Comparison of ENCODE assay signal across 30 mouse cellular contexts in the genomic region with DNA sequence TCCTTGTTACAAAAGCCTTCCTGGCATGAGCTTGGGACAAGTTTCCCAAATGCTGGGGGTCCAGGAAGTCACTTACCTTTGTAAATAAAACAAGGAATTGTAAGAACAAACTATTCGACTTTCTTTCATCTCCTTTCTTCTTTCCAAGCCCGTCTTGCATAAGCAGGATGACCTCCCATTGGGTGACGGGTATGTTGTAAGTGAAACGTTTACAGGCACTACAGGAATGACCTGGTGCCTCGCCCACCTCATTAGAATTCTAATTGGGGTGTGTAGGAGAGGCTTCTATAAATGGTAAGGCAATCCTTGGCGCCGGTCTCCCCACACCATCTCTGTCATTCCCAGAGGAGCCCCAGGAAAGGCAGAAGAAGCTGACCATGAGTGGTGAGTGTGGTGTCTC. TPM values are rescaled to one million over a fixed set of nuclear protein-coding genes. Genes with fewer than 3 reads are reported as not detected.
DNase-seq lines count a peak whose midpoint lies in the region; ATAC-seq and TF ChIP-seq lines count a peak whose summit lies in the region.
"Had no signal": no experiment of that assay in that cellular context is flagged by ENCODE, and none has a peak within 500 bp of the region (broad histone marks: within the 10 kb centered on the region; RNA-seq: fewer than 3 reads in every experiment).

A gene (plus strand): TSS at position 324 of the 400 bp plus-strand sequence.

- no peak within 1 kb of the TSS for H3K9ac ChIP-seq in heart, embryonic 12.5 days
- H3K9ac ChIP-seq in ES-E14 (ENCODE audit: insufficient read depth, low read depth, low read length, poor library complexity, severe bottlenecking), result no peak within 1 kb of the TSS
- H3K9ac ChIP-seq: embryonic facial prominence, embryonic 13.5 days; embryonic facial prominence, embryonic 15.5 days; forebrain, embryonic 12.5 days had no signal

- no peak for TF ChIP-seq POLR2A in lung, adult 2 months (IDR thresholded peaks at IDR 0.05; ENCODE audit: borderline replicate concordance, extremely low read depth, low read depth, low read length)

- no peak for ATAC-seq in heart, embryonic 12.5 days (ENCODE audit: insufficient number of reproducible peaks, low FRiP score)
- ATAC-seq: CD4-positive, CD25-positive, alpha-beta regulatory T cell, adult 4 months; forebrain, embryonic 14.5 days; forebrain, embryonic 16.5 days had no signal

- TF ChIP-seq CTCF in lung, adult 2 months (IDR thresholded peaks at IDR 0.05; ENCODE audit: insufficient read depth, low read length), result no peak

- no peaks in the 10 kb centered on the region for H3K9me3 ChIP-seq in heart, embryonic 12.5 days (replicated peaks)
- no peaks in the 10 kb centered on the region for H3K9me3 ChIP-seq in ES-E14 (ENCODE audit: control insufficient read depth, insufficient read depth, low read depth, low read length)
- H3K9me3 ChIP-seq: embryonic facial prominence, embryonic 13.5 days; embryonic facial prominence, embryonic 15.5 days; forebrain, embryonic 10.5 days; forebrain, embryonic 12.5 days had no signal

- WGBS in heart, embryonic 12.5 days, result 37% methylated on average over 7 of the region's 7 CpGs
- WGBS in lung, adult 2 months, result 26% methylated on average over 7 of the region's 7 CpGs

- no peaks in the 10 kb centered on the region for H3K36me3 ChIP-seq in heart, embryonic 12.5 days
- no peaks in the 10 kb centered on the region for H3K36me3 ChIP-seq in ES-E14 (ENCODE audit: control insufficient read depth, insufficient read depth, low read length, poor library complexity, severe bottlenecking)
- H3K36me3 ChIP-seq: embryonic facial prominence, embryonic 13.5 days; embryonic facial prominence, embryonic 15.5 days; forebrain, embryonic 10.5 days; forebrain, embryonic 12.5 days had no signal

- no peak within 1 kb of the TSS for H3K4me3 ChIP-seq in heart, embryonic 12.5 days
- H3K4me3 ChIP-seq in lung, adult 2 months (replicated peaks; ENCODE audit: extremely low read depth, low read depth, low read length), result no peak within 1 kb of the TSS
- no peak within 1 kb of the TSS for H3K4me3 ChIP-seq in ES-E14 (ENCODE audit: insufficient read depth in 1 of 2, low read depth in 1 of 2, low read length in 2 of 2, poor library complexity in 1 of 2, severe bottlenecking in 1 of 2)
- H3K4me3 ChIP-seq: embryonic facial prominence, embryonic 13.5 days; embryonic facial prominence, embryonic 15.5 days; erythroblast, embryonic 14.5 days; forebrain, embryonic 10.5 days; forebrain, embryonic 12.5 days had no signal

- H3K27me3 ChIP-seq in heart, embryonic 12.5 days (replicated peaks), result no peaks in the 10 kb centered on the region
- H3K27me3 ChIP-seq: embryonic facial prominence, embryonic 13.5 days; embryonic facial prominence, embryonic 15.5 days; forebrain, embryonic 12.5 days had no signal

- H3K4me2 ChIP-seq in heart, embryonic 12.5 days, result no peak within 1 kb of the TSS
- H3K4me2 ChIP-seq: embryonic facial prominence, embryonic 13.5 days; embryonic facial prominence, embryonic 15.5 days; forebrain, embryonic 12.5 days had no signal

- peak; percentile 80 for DNase-seq in heart, adult 11 months
- no peak for DNase-seq in lung, adult 2 months
- DNase-seq in lung, postnatal 36 days, result no peak
- peak; percentile 15 for DNase-seq in ES-E14 (ENCODE audit: low read depth, low spot score)
- peak; percentile 50 for DNase-seq in ZHBTc4 (ENCODE audit: low read depth, low spot score)
- no peak for DNase-seq in left cerebral cortex, adult 11 months (ENCODE audit: low spot score)
- no peak for DNase-seq in layer of hippocampus, postnatal 14 days (ENCODE audit: low spot score in 2 of 2)
- DNase-seq: adrenal gland, adult 2 months; adrenal gland, postnatal 10 days; adrenal gland, postnatal 25 days; B cell, adult 2 months; cerebellum, adult 11 months; cerebellum, adult 18-20 months; cerebellum, adult 8-10 months; cerebellum, adult 9-11 months; cerebellum, postnatal 14 days; cerebellum, postnatal 36 days; embryo, embryonic 11 days had no signal

- no peak within 1 kb of the TSS for H3K27ac ChIP-seq in heart, embryonic 12.5 days (ENCODE audit: poor library complexity, severe bottlenecking)
- no peak within 1 kb of the TSS for H3K27ac ChIP-seq in ES-E14 (ENCODE audit: insufficient read depth, low read depth, low read length, poor library complexity, severe bottlenecking)
- H3K27ac ChIP-seq: embryonic facial prominence, embryonic 13.5 days; embryonic facial prominence, embryonic 15.5 days; forebrain, embryonic 10.5 days; forebrain, embryonic 12.5 days had no signal

- in situ Hi-C loops in ES-E14 (cut with MboI; ENCODE audit: low sequenced_read_pairs in 2 of 2, unreplicated experiment in 2 of 2), result no loop called here

- H3K4me1 ChIP-seq in heart, embryonic 12.5 days (replicated peaks), result no peaks in the 10 kb centered on the region
- H3K4me1 ChIP-seq in lung, adult 2 months (ENCODE audit: control insufficient read depth, insufficient read depth, low read length), result no peaks in the 10 kb centered on the region
- H3K4me1 ChIP-seq in ES-E14 (ENCODE audit: control insufficient read depth in 2 of 2, insufficient read depth in 2 of 2, low read length in 2 of 2, poor library complexity in 1 of 2), result peaks cover 0 to 9% of the 10 kb centered on the region in 2 experiments; a peak in 2 of 4 replicates
- H3K4me1 ChIP-seq: forebrain, embryonic 10.5 days; forebrain, embryonic 12.5 days had no signal

TF ChIP-seq in ES-E14, 5 proteins besides CTCF, POLR2A, EP300 and RAD21:
- TF ChIP-seq ZC3H11A (IDR thresholded peaks at IDR 0.05; ENCODE audit: borderline replicate concordance, low read depth, low read length) (no peak), CHD2 (IDR thresholded peaks at IDR 0.05; ENCODE audit: low read depth, low read length) (no peak), MAFK (IDR thresholded peaks at IDR 0.05; ENCODE audit: insufficient read depth, low read depth, low read length) (no peak), ZNF384 (IDR thresholded peaks at IDR 0.05; ENCODE audit: low read depth, low read length) (no peak), HCFC1 (IDR thresholded peaks at IDR 0.05; ENCODE audit: borderline replicate concordance, insufficient read depth, low read length) (no peak)

RNA-seq across cellular contexts. Expression of the gene that starts here (rescaled TPM):
- polyA plus RNA-seq in heart, embryonic 12.5 days (2016; fragmentation: Nextera tagmentation; extraction: Ambion mirVana), result 0.04 TPM in 1 of 2 replicates, not detected in the other
- polyA plus RNA-seq in lung, adult 2 months (2012; rRNA removed), result 1.6 and 83.3 TPM in 2 replicates
- 2.4 and 3.1 TPM in 2 replicates for total RNA-seq in ES-E14 (2012; rRNA removed)
- under 1 TPM; 0.88 to 0.91 TPM for total RNA-seq in layer of hippocampus, postnatal 14 days (2021)
- total RNA-seq: CH12.LX, MEL had no signal
- polyA plus RNA-seq: CD4-positive, CD25-positive, alpha-beta regulatory T cell, adult 4 months; embryonic facial prominence, embryonic 11.5 days; erythroblast, embryonic 14.5 days; forebrain, embryonic 10.5 days; forebrain, embryonic 12.5 days; forebrain, embryonic 14.5 days had no signal

Comparison
In these comparisons a context has a peak if more than half of its experiments do, and no peak if none do; other contexts are left out.
1. DNase-seq: peak in heart, adult 11 months (single experiment), ES-E14 (single experiment) and ZHBTc4 (single experiment); none in lung, adult 2 months (single experiment), lung, postnatal 36 days (single experiment), left cerebral cortex, adult 11 months (single experiment) and layer of hippocampus, postnatal 14 days (0 of 2).